Mouse (Mus musculus) lung, adult 2 months (tissue): ENCODE measurements around the gene Meiob.

Experiments
- CTCF ChIP-seq: fragments of 200-500 bp; IDR thresholded peaks from 2 replicates; pipeline ENCODE4 v1.5.1; 2011; ENCODE audit warnings: mild to moderate bottlenecking, low read length, control low read depth; ENCODE audit not compliant: insufficient read depth
- POLR2A ChIP-seq: fragments of 200-500 bp; IDR thresholded peaks from 2 replicates; pipeline ENCODE4 v1.6.1; 2011; ENCODE audit warnings: low read depth, mild to moderate bottlenecking, control low read depth, low read length, borderline replicate concordance; ENCODE audit errors: extremely low read depth

DNA sequence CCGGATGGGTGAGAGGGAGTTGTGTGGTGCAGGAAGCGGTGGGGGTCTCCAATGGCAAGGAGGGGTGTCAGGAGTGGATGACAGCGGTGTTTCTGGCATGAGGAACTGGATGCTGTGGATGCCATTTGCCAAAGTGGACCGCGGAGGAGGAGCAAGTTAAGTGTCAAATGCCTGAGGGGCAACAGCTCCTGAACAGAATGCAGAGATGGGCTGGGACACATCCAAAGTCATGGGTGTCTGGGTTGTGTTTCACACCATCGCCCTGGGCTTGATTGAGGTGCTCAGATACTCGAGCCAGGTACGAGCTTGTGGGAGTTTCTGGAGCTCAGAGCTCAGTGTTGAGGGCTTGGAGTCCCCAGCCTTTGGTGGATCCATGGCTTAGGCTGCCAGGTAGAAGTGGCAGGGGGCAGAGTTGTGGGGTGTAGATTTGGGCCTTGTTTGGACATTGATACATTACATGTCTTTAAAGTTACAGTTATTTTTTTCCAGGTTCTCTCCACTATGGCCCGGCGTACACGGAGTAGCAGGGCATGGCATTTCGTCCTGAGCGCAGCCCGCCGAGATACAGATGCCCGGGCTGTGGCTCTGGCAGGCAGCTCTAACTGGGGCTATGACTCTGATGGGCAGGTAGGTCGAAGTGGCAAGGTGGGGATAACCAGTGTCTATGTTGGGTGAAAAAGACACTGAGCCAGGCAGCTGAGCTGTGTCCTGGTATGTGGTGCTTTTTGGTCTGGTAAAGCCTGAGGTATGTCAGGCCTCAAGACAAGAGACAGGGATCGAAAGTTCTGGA, 83.4 kb downstream of the Meiob start:
- TF ChIP-seq CTCF (no peak), POLR2A (peak; percentile 13; the same call in 1 of the 2 replicates)
